Mouse (Mus musculus): Measurements from ENCODE around the gene Ppp1r18. TPM values are rescaled to one million over a fixed set of nuclear protein-coding genes. Genes with fewer than 3 reads are reported as not detected.

Ppp1r18 gene
- total and polyA plus RNA-seq, 2 experiments from 2014 or later: 10.0 to 35.0 TPM

GRCm38 (mm10) chr17:35921710-35922109, 56.3 kb downstream of the Ppp1r18 start:
- ATAC-seq (ENCODE audit: insufficient read depth, low read depth): no peak
- peaks cover 46% of the 10 kb centered on the region for H3K36me3 ChIP-seq (replicated peaks; ENCODE audit: control insufficient read depth, insufficient read depth, low read length)
- 55% methylated on average over 4 of the region's 4 CpGs for WGBS

DNA sequence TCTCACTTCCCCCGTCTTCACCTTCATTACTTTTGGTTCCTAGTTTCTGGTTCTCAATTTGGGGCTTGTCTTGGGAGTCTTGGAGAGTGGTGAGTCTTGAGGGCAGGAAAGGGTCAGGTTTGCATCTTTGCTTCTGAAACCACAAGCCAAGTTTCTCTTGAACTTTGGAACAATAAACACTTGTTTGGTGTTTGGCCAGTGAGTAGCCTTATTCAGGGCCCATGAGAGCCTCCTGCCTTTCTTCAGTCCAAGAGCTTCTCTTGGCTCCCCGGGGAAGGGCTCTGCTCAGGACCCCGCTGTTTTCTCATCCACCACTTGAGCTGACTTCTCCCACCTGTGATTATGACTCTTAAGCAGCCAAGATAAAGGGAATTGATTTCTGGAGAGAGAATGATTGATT, 57.2 kb downstream of the Ppp1r18 start:
- no peak for ATAC-seq (ENCODE audit: insufficient read depth, low read depth)
- H3K36me3 ChIP-seq (replicated peaks; ENCODE audit: control insufficient read depth, insufficient read depth, low read length): peaks cover 48% of the 10 kb centered on the region

More at GRCm38 (mm10) chr17:35921710-35922109, 56.3 kb downstream of the Ppp1r18 start:
- H3K27ac ChIP-seq (ENCODE audit: low read depth): no peak overlapping the region
- H3K4me1 ChIP-seq (ENCODE audit: control insufficient read depth, insufficient read depth): peaks cover 12% of the 10 kb centered on the region; the same call in 1 of the 2 replicates
- H3K9me3 ChIP-seq (replicated peaks; ENCODE audit: control insufficient read depth, low read length): no peaks in the 10 kb centered on the region
- H3K4me2 ChIP-seq (ENCODE audit: low read depth, low read length): no peak overlapping the region
- TF ChIP-seq EP300 (IDR thresholded peaks at IDR 0.05; ENCODE audit: low read depth) (no peak), CTCF (IDR thresholded peaks at IDR 0.05; ENCODE audit: low read depth) (no peak)
- no peak overlapping the region for H3K9ac ChIP-seq (replicated peaks; ENCODE audit: low read depth, low read length)
- DNase-seq (ENCODE audit: low spot score): no peak
- H3K27me3 ChIP-seq (ENCODE audit: control insufficient read depth, insufficient read depth, low read length): no peaks in the 10 kb centered on the region
- H3K4me3 ChIP-seq (ENCODE audit: low read depth, low read length): no peak overlapping the region

DNA sequence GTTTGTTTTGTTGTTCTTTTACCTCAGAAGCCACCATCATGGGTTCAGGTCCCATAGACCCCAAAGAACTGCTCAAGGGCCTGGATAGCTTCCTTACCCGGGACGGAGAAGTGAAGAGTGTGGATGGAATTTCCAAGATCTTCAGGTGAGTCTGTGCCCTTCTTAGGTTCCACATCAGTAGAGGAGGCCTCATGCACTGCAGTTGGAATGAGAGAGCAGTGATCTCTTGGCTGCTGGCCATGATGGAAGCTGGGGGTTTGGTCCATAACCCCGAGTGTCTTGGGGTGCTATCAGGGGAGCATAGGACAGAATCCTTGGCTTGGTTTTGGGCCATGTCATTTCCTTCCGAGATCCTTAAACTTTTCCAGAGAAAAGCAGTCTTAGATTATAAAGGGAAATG, 57.9 kb downstream of the Ppp1r18 start:
- no peak overlapping the region for H3K4me2 ChIP-seq (ENCODE audit: low read depth, low read length)
- peaks cover 12% of the 10 kb centered on the region; the same call in 1 of the 2 replicates for H3K4me1 ChIP-seq (ENCODE audit: control insufficient read depth, insufficient read depth)
- WGBS: 81% methylated on average over 4 of the region's 4 CpGs
- no peaks in the 10 kb centered on the region for H3K9me3 ChIP-seq (replicated peaks; ENCODE audit: control insufficient read depth, low read length)
- DNase-seq (ENCODE audit: low spot score) (no peak), ATAC-seq (ENCODE audit: insufficient read depth, low read depth) (no peak)
- TF ChIP-seq EP300 (IDR thresholded peaks at IDR 0.05; ENCODE audit: low read depth) (no peak), CTCF (IDR thresholded peaks at IDR 0.05; ENCODE audit: low read depth) (no peak)
- no peak overlapping the region for H3K4me3 ChIP-seq (ENCODE audit: low read depth, low read length)
- H3K36me3 ChIP-seq (replicated peaks; ENCODE audit: control insufficient read depth, insufficient read depth, low read length): peaks cover 51% of the 10 kb centered on the region
- no peak overlapping the region for H3K9ac ChIP-seq (replicated peaks; ENCODE audit: low read depth, low read length)
- no peaks in the 10 kb centered on the region for H3K27me3 ChIP-seq (ENCODE audit: control insufficient read depth, insufficient read depth, low read length)
- no peak overlapping the region for H3K27ac ChIP-seq (ENCODE audit: low read depth)

More for the DNA sequence above, 57.2 kb downstream of the Ppp1r18 start:
- no peak overlapping the region for H3K4me3 ChIP-seq (ENCODE audit: low read depth, low read length)
- DNase-seq (ENCODE audit: low spot score): no peak
- no peak for TF ChIP-seq CTCF (IDR thresholded peaks at IDR 0.05; ENCODE audit: low read depth)
- no peak for TF ChIP-seq EP300 (IDR thresholded peaks at IDR 0.05; ENCODE audit: low read depth)
- H3K4me1 ChIP-seq (ENCODE audit: control insufficient read depth, insufficient read depth): peaks cover 12% of the 10 kb centered on the region; the same call in 1 of the 2 replicates
- H3K9ac ChIP-seq (replicated peaks; ENCODE audit: low read depth, low read length): no peak overlapping the region
- peak overlapping the region; percentile 30; the same call in 1 of the 2 replicates for H3K27ac ChIP-seq (ENCODE audit: low read depth)
- no peak overlapping the region for H3K4me2 ChIP-seq (ENCODE audit: low read depth, low read length)
- H3K9me3 ChIP-seq (replicated peaks; ENCODE audit: control insufficient read depth, low read length): no peaks in the 10 kb centered on the region
- WGBS: 79% methylated on average over 3 of the region's 3 CpGs
- H3K27me3 ChIP-seq (ENCODE audit: control insufficient read depth, insufficient read depth, low read length): no peaks in the 10 kb centered on the region

MicroRNAs within 50 kb of the gene (microRNA counts, 519-probe panel; counts per million panel counts)
- microRNA mmu-miR-1894-3p: not detected
- microRNA mmu-miR-1894-5p: not detected

Small RNAs within 50 kb of the gene (microRNA-seq; reads per million reads assigned to microRNA genes)
- gene Gm28033 (not detected), gene Mir1894 (not detected)

Other genes starting within 250 kb of the Ppp1r18 start
- not detected in 2 replicates for gene Gm9573, start 239.0 kb upstream of the Ppp1r18 start, total RNA-seq (2014; rRNA removed; ENCODE audit: low replicate concordance)
- not detected in 2 replicates for gene Gm9573, start 239.0 kb upstream of the Ppp1r18 start, polyA plus RNA-seq (2015; fragmentation: Nextera tagmentation; extraction: Ambion mirVana)
- not detected in 2 replicates for gene Mucl3, start 221.9 kb upstream of the Ppp1r18 start, total RNA-seq (2014; rRNA removed; ENCODE audit: low replicate concordance)
- gene Mucl3, start 221.9 kb upstream of the Ppp1r18 start, polyA plus RNA-seq (2015; fragmentation: Nextera tagmentation; extraction: Ambion mirVana): not detected in 2 replicates
- 25.5 and 59.8 TPM in 2 replicates for gene Vars2, start 198.0 kb upstream of the Ppp1r18 start, total RNA-seq (2014; rRNA removed; ENCODE audit: low replicate concordance)
- gene Vars2, start 198.0 kb upstream of the Ppp1r18 start, polyA plus RNA-seq (2015; fragmentation: Nextera tagmentation; extraction: Ambion mirVana): 9.4 and 9.8 TPM in 2 replicates
- 21.0 and 24.2 TPM in 2 replicates for gene Gtf2h4, start 191.9 kb upstream of the Ppp1r18 start, total RNA-seq (2014; rRNA removed; ENCODE audit: low replicate concordance)
- gene Gtf2h4, start 191.9 kb upstream of the Ppp1r18 start, polyA plus RNA-seq (2015; fragmentation: Nextera tagmentation; extraction: Ambion mirVana): 18.0 and 21.2 TPM in 2 replicates
- 105 and 206 TPM in 2 replicates for gene Ddr1, start 161.0 kb upstream of the Ppp1r18 start, total RNA-seq (2014; rRNA removed; ENCODE audit: low replicate concordance)
- gene Ddr1, start 161.0 kb upstream of the Ppp1r18 start, polyA plus RNA-seq (2015; fragmentation: Nextera tagmentation; extraction: Ambion mirVana): 63.9 and 71.8 TPM in 2 replicates
- gene Ier3, start 43.9 kb upstream of the Ppp1r18 start, total RNA-seq (2014; rRNA removed; ENCODE audit: low replicate concordance): 41.7 and 50.5 TPM in 2 replicates
- 70.7 and 79.4 TPM in 2 replicates for gene Ier3, start 43.9 kb upstream of the Ppp1r18 start, polyA plus RNA-seq (2015; fragmentation: Nextera tagmentation; extraction: Ambion mirVana)
- gene Flot1, start 42.4 kb upstream of the Ppp1r18 start, total RNA-seq (2014; rRNA removed; ENCODE audit: low replicate concordance): 161 and 163 TPM in 2 replicates
- gene Flot1, start 42.4 kb upstream of the Ppp1r18 start, polyA plus RNA-seq (2015; fragmentation: Nextera tagmentation; extraction: Ambion mirVana): 122 and 132 TPM in 2 replicates
- 1,043 and 1,325 TPM in 2 replicates for gene Tubb5, start 27.3 kb upstream of the Ppp1r18 start, total RNA-seq (2014; rRNA removed; ENCODE audit: low replicate concordance)
- 259 and 267 TPM in 2 replicates for gene Tubb5, start 27.3 kb upstream of the Ppp1r18 start, polyA plus RNA-seq (2015; fragmentation: Nextera tagmentation; extraction: Ambion mirVana)
- gene Mdc1, start 24.1 kb upstream of the Ppp1r18 start, total RNA-seq (2014; rRNA removed; ENCODE audit: low replicate concordance): 5.4 and 25.0 TPM in 2 replicates
- 2.3 and 3.0 TPM in 2 replicates for gene Mdc1, start 24.1 kb upstream of the Ppp1r18 start, polyA plus RNA-seq (2015; fragmentation: Nextera tagmentation; extraction: Ambion mirVana)
- 16.1 and 36.2 TPM in 2 replicates for gene Nrm, start 4.3 kb upstream of the Ppp1r18 start, total RNA-seq (2014; rRNA removed; ENCODE audit: low replicate concordance)
- 18.0 and 21.6 TPM in 2 replicates for gene Nrm, start 4.3 kb upstream of the Ppp1r18 start, polyA plus RNA-seq (2015; fragmentation: Nextera tagmentation; extraction: Ambion mirVana)
- 18.2 and 24.1 TPM in 2 replicates for gene Dhx16, start 14.2 kb downstream of the Ppp1r18 start, total RNA-seq (2014; rRNA removed; ENCODE audit: low replicate concordance)
- 14.9 and 15.0 TPM in 2 replicates for gene Dhx16, start 14.2 kb downstream of the Ppp1r18 start, polyA plus RNA-seq (2015; fragmentation: Nextera tagmentation; extraction: Ambion mirVana)
- 32.5 and 36.6 TPM in 2 replicates for gene 2310061I04Rik, start 31.8 kb downstream of the Ppp1r18 start, total RNA-seq (2014; rRNA removed; ENCODE audit: low replicate concordance)
- 51.9 and 53.1 TPM in 2 replicates for gene 2310061I04Rik, start 31.8 kb downstream of the Ppp1r18 start, polyA plus RNA-seq (2015; fragmentation: Nextera tagmentation; extraction: Ambion mirVana)
- 28.6 and 31.0 TPM in 2 replicates for gene Atat1, start 44.5 kb downstream of the Ppp1r18 start, total RNA-seq (2014; rRNA removed; ENCODE audit: low replicate concordance)
- gene Atat1, start 44.5 kb downstream of the Ppp1r18 start, polyA plus RNA-seq (2015; fragmentation: Nextera tagmentation; extraction: Ambion mirVana): 19.1 and 19.8 TPM in 2 replicates
- 38.0 and 73.7 TPM in 2 replicates for gene Mrps18b, start 50.8 kb downstream of the Ppp1r18 start, total RNA-seq (2014; rRNA removed; ENCODE audit: low replicate concordance)
- gene Mrps18b, start 50.8 kb downstream of the Ppp1r18 start, polyA plus RNA-seq (2015; fragmentation: Nextera tagmentation; extraction: Ambion mirVana): 68.6 and 77.0 TPM in 2 replicates
- 11.2 and 20.7 TPM in 2 replicates for gene Ppp1r10, start 50.8 kb downstream of the Ppp1r18 start, total RNA-seq (2014; rRNA removed; ENCODE audit: low replicate concordance)
- 14.8 and 20.2 TPM in 2 replicates for gene Ppp1r10, start 50.8 kb downstream of the Ppp1r18 start, polyA plus RNA-seq (2015; fragmentation: Nextera tagmentation; extraction: Ambion mirVana)
- 44.0 and 47.0 TPM in 2 replicates for gene Abcf1, start 104.2 kb downstream of the Ppp1r18 start, total RNA-seq (2014; rRNA removed; ENCODE audit: low replicate concordance)
- gene Abcf1, start 104.2 kb downstream of the Ppp1r18 start, polyA plus RNA-seq (2015; fragmentation: Nextera tagmentation; extraction: Ambion mirVana): 68.5 and 74.5 TPM in 2 replicates
- 18.7 and 27.2 TPM in 2 replicates for gene Gnl1, start 114.3 kb downstream of the Ppp1r18 start, total RNA-seq (2014; rRNA removed; ENCODE audit: low replicate concordance)
- 26.2 and 30.0 TPM in 2 replicates for gene Gnl1, start 114.3 kb downstream of the Ppp1r18 start, polyA plus RNA-seq (2015; fragmentation: Nextera tagmentation; extraction: Ambion mirVana)
- gene Prr3, start 114.6 kb downstream of the Ppp1r18 start, total RNA-seq (2014; rRNA removed; ENCODE audit: low replicate concordance): 0.61 and 20.4 TPM in 2 replicates
- 6.7 and 8.6 TPM in 2 replicates for gene Prr3, start 114.6 kb downstream of the Ppp1r18 start, polyA plus RNA-seq (2015; fragmentation: Nextera tagmentation; extraction: Ambion mirVana)
- gene H2-T24, start 155.0 kb downstream of the Ppp1r18 start, total RNA-seq (2014; rRNA removed; ENCODE audit: low replicate concordance): 6.2 TPM in 1 of 2 replicates, not detected in the other
- gene H2-T24, start 155.0 kb downstream of the Ppp1r18 start, polyA plus RNA-seq (2015; fragmentation: Nextera tagmentation; extraction: Ambion mirVana): 1.8 TPM in 2 replicates
- 19.2 and 34.8 TPM in 2 replicates for gene H2-T23, start 167.3 kb downstream of the Ppp1r18 start, total RNA-seq (2014; rRNA removed; ENCODE audit: low replicate concordance)
- 10.3 and 10.8 TPM in 2 replicates for gene H2-T23, start 167.3 kb downstream of the Ppp1r18 start, polyA plus RNA-seq (2015; fragmentation: Nextera tagmentation; extraction: Ambion mirVana)
- 17.4 and 19.6 TPM in 2 replicates for gene H2-T22, start 177.2 kb downstream of the Ppp1r18 start, total RNA-seq (2014; rRNA removed; ENCODE audit: low replicate concordance)
- 8.2 and 8.4 TPM in 2 replicates for gene H2-T22, start 177.2 kb downstream of the Ppp1r18 start, polyA plus RNA-seq (2015; fragmentation: Nextera tagmentation; extraction: Ambion mirVana)
- not detected in 2 replicates for gene Gm6034, start 177.4 kb downstream of the Ppp1r18 start, total RNA-seq (2014; rRNA removed; ENCODE audit: low replicate concordance)
- gene Gm6034, start 177.4 kb downstream of the Ppp1r18 start, polyA plus RNA-seq (2015; fragmentation: Nextera tagmentation; extraction: Ambion mirVana): not detected in 2 replicates
- gene Gm11127, start 192.8 kb downstream of the Ppp1r18 start, total RNA-seq (2014; rRNA removed; ENCODE audit: low replicate concordance): not detected in 2 replicates
- gene Gm11127, start 192.8 kb downstream of the Ppp1r18 start, polyA plus RNA-seq (2015; fragmentation: Nextera tagmentation; extraction: Ambion mirVana): not detected in 2 replicates